Mouse (Mus musculus): Measurements from ENCODE around the gene Ghrl. TPM values are rescaled to one million over a fixed set of nuclear protein-coding genes. Genes with fewer than 3 reads are reported as not detected.

The Ghrl gene
- 0.62 and 0.71 TPM in 2 replicates for polyA plus RNA-seq (2012; rRNA removed)

DNA sequence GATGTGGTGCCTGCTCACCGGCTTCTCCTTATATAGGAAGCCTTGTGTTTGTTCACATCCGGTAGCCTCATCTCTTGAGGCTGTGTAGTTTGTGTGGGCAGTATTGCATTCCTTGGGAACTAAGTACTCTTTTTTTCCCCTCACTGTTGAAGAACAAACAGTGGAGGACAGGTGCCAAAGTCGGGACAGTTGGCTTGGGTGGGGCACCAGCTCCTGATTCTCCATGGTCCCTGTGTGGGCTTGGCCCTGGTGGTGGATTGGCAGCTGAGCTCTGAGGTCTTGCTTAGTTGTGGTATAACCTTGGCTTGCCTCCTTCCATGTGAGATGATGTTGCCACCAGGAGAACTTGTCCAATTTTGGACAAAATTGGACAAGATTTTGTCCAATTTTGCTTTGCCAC lies at the start of gene Ghrl:
Gene Ghrl (minus strand): TSS at position 3 of the 400 bp plus-strand sequence.

DNA sequence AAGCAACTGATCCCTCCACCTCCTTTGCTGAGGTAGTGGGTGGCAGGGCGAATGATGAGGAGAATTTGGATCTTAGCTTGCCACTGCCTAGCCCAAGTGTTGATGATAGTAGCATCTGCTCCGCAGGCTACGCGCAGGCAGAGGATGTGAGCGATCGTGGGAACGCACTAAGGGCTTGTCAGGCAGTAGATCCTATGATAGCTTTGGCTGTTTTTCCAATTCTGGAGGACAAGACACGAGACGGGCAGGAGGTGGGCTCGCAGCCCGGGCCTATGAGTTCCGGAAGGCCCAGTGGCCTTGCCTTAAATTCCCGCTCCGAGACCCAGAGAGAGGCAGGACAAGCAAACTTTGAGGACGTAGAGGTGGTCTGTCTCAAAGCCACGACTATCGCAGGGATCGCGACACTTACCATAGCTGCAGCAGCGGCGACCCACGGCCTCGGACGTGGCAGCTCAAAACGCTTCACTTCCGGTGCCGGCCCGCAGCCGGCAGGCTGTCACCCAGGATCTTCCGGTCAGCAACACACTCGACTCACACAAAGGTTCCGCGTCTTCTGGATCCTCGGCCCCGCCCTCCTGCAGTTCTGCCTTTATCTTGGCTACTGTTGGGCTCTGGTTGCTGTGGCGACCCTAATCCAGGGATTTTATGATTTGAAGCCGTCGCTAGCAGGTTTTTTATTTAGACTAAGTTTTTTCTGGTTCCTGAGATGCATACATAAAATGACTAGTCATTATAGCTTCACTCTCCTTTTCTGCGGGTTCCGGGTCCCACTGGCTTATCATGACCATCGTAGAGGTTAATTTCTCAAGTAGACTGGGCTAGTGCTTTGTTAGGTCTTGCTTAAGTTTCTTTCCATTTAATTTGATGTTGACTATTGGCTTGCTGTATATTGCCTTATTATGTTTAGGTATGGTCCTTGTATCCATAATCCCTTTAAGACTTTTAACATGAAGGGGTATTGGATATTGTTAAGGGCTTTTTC lies 20.8 kb upstream of the Ghrl start, which contains the start of gene Sec13:
Gene Sec13 (minus strand): TSS at position 508 of the 982 bp plus-strand sequence.

DNA sequence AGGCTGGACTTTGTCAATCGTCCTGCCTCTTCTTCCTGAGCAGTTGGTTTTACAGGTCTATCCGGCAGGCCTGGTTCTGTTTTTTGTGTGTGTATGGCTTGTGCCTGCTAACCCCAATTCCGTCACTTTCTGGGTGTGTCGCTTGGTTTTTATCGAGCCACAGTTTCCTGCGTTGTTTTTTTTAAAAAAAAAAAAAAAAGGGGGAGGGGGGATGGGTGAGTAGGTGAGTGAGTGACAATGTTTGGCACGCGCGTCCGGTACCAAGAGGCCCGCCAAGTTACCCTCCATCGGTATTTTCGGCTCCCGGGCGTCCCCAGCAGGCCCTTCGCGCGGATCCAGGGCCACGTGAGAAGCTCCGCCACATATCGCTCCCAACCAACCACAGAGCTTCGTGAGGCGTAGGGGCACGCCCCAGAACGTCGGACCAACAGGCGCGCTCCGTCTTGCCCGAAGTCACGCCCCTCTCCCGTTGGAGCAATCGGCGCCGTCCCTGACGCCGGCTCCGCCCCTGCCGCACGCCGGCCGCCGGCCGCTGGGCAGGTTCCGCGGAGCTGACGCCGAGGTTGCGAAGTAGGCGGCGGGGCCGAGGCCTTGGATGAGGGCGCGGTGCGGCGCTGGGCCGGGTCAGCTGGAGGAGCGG lies 23.0 kb downstream of the Ghrl start, which contains the start of gene Tatdn2:
Gene Tatdn2 (plus strand): TSS at position 469 of the 640 bp plus-strand sequence.

Other genes with a start within 250 kb of the Ghrl start
- 2.8 and 3.6 TPM in 2 replicates for gene Il17rc, start 248.5 kb downstream of the Ghrl start, polyA plus RNA-seq (2012; rRNA removed)
- 21.3 and 43.5 TPM in 2 replicates for gene Creld1, start 236.6 kb downstream of the Ghrl start, polyA plus RNA-seq (2012; rRNA removed)
- 1.3 and 1.7 TPM in 2 replicates for gene Prrt3, start 217.9 kb downstream of the Ghrl start, polyA plus RNA-seq (2012; rRNA removed)
- 27.6 and 47.2 TPM in 2 replicates for gene Emc3, start 188.2 kb downstream of the Ghrl start, polyA plus RNA-seq (2012; rRNA removed)
- gene Fancd2, start 188.2 kb downstream of the Ghrl start, polyA plus RNA-seq (2012; rRNA removed) = 16.9 and 20.6 TPM in 2 replicates
- 0.07 TPM in 1 of 2 replicates, not detected in the other for gene Fancd2os, start 119.2 kb downstream of the Ghrl start, polyA plus RNA-seq (2012; rRNA removed)
- 189 and 208 TPM in 2 replicates for gene Brk1, start 115.1 kb downstream of the Ghrl start, polyA plus RNA-seq (2012; rRNA removed)
- 33.9 and 52.3 TPM in 2 replicates for gene Vhl, start 95.9 kb downstream of the Ghrl start, polyA plus RNA-seq (2012; rRNA removed)
- gene Irak2, start 81.4 kb downstream of the Ghrl start, polyA plus RNA-seq (2012; rRNA removed) = 6.1 and 10.3 TPM in 2 replicates
- 23.7 and 28.2 TPM in 2 replicates for gene Tatdn2, start 22.8 kb downstream of the Ghrl start, polyA plus RNA-seq (2012; rRNA removed)
- gene Sec13, start 20.9 kb upstream of the Ghrl start, polyA plus RNA-seq (2012; rRNA removed) = 136 and 247 TPM in 2 replicates

All from central nervous system, embryonic 11.5 days (tissue).